Mouse (Mus musculus) MEL (cell line): Measurements from ENCODE around the gene Ube2o. TPM values are rescaled to one million over a fixed set of nuclear protein-coding genes. Genes with fewer than 3 reads are reported as not detected.

ENCODE experiments used
- DNase-seq: peaks from one replicate; pipeline ENCODE4 v3.0.0; 2011; ENCODE audit warnings: low read depth, low spot score
- H3K27ac ChIP-seq: 2 replicates; pipeline ENCODE4 v1.5.1; 2012; ENCODE audit warnings: low read depth, mild to moderate bottlenecking, control low read depth, low read length, moderate library complexity; ENCODE audit not compliant: control insufficient read depth
- H3K27me3 ChIP-seq, 2 experiments: fragments of 150-350 bp in 1 of 2; sonication (generic) in 1 of 2; 2 replicates each; pipeline ENCODE4 v1.6.1; 2012; ENCODE audit warnings: low read length in 2 of 2, mild to moderate bottlenecking in 2 of 2, improper control_type of control experiment in 1 of 2, moderate library complexity in 1 of 2; ENCODE audit not compliant: insufficient read depth in 2 of 2, control insufficient read depth in 1 of 2
- H3K36me3 ChIP-seq, 2 experiments: 2 replicates each; pipeline ENCODE4 v1.6.1; 2012 to 2014; ENCODE audit warnings: low read length in 2 of 2, improper control_type of control experiment in 1 of 2, inconsistent platforms in 1 of 2, mild to moderate bottlenecking in 1 of 2; ENCODE audit not compliant: insufficient read depth in 2 of 2, control insufficient read depth in 1 of 2
- H3K4me1 ChIP-seq, 2 experiments: fragments of 150-350 bp in 1 of 2; sonication (generic) in 1 of 2; 2 replicates each; pipeline ENCODE4 v1.6.1; 2012; ENCODE audit warnings: low read length in 2 of 2, improper control_type of control experiment in 1 of 2, mild to moderate bottlenecking in 1 of 2; ENCODE audit not compliant: insufficient read depth in 2 of 2, control insufficient read depth in 1 of 2
- H3K4me3 ChIP-seq, 2 experiments: fragments of 150-350 bp in 1 of 2; sonication (generic) in 1 of 2; 2 replicates each; pipeline ENCODE4 v1.5.1; 2012; ENCODE audit warnings: low read depth in 2 of 2, low read length in 2 of 2, mild to moderate bottlenecking in 2 of 2, moderate library complexity in 2 of 2, control low read depth in 1 of 2, improper control_type of control experiment in 1 of 2; ENCODE audit not compliant: control insufficient read depth in 1 of 2, insufficient read depth in 1 of 2
- H3K79me2 ChIP-seq: 2 replicates; pipeline ENCODE4 v1.6.1; 2012; ENCODE audit warnings: mild to moderate bottlenecking, low read length, moderate library complexity; ENCODE audit not compliant: control insufficient read depth, poor library complexity, insufficient read depth
- H3K9ac ChIP-seq: 2 replicates; pipeline ENCODE4 v1.6.1; 2012; ENCODE audit warnings: low read depth, mild to moderate bottlenecking, control low read depth, low read length, moderate library complexity; ENCODE audit not compliant: control insufficient read depth, poor library complexity, severe bottlenecking
- H3K9me3 ChIP-seq: fragments of 150-350 bp; sonication (generic); replicated peaks from 2 replicates; pipeline ENCODE4 v1.6.1; 2012; ENCODE audit warnings: mild to moderate bottlenecking, low read length, improper control_type of control experiment, moderate library complexity; ENCODE audit not compliant: insufficient read depth
- CHD2 ChIP-seq: IDR thresholded peaks from 2 replicates; pipeline ENCODE4 v1.6.1; 2011; ENCODE audit warnings: low read length, improper control_type of control experiment
- E2F4 ChIP-seq: IDR thresholded peaks from 2 replicates; pipeline ENCODE4 v1.6.1; 2011; ENCODE audit warnings: low read depth, low read length, improper control_type of control experiment, borderline replicate concordance
- EP300 ChIP-seq, 2 experiments: IDR thresholded peaks; 2 replicates each; pipeline ENCODE4 v1.6.1; 2011; ENCODE audit warnings: improper control_type of control experiment in 2 of 2, low read length in 2 of 2, low read depth in 1 of 2, mild to moderate bottlenecking in 1 of 2
- ETS1 ChIP-seq: IDR thresholded peaks from 2 replicates; pipeline ENCODE4 v1.6.1; 2012; ENCODE audit warnings: low read depth, mild to moderate bottlenecking, inconsistent platforms, low read length, improper control_type of control experiment, moderate library complexity
- GABPA ChIP-seq: IDR thresholded peaks from 2 replicates; pipeline ENCODE4 v1.6.1; 2012; ENCODE audit warnings: low read depth, mild to moderate bottlenecking, inconsistent platforms, low read length, improper control_type of control experiment, moderate library complexity
- HCFC1 ChIP-seq: IDR thresholded peaks from 2 replicates; pipeline ENCODE4 v1.6.1; 2012; ENCODE audit warnings: low read depth, mild to moderate bottlenecking, inconsistent platforms, low read length, improper control_type of control experiment, moderate library complexity
- JUND ChIP-seq: IDR thresholded peaks from 2 replicates; pipeline ENCODE4 v1.6.1; 2011; ENCODE audit warnings: low read depth, mild to moderate bottlenecking, improper control_type of control experiment, low read length
- KAT2A ChIP-seq: conservative IDR thresholded peaks from 2 replicates; pipeline ENCODE4 v1.6.1; 2012; ENCODE audit warnings: low read depth, low read length, improper control_type of control experiment, inconsistent platforms
- MAFK ChIP-seq: IDR thresholded peaks from 2 replicates; pipeline ENCODE4 v1.6.1; 2011; ENCODE audit warnings: low read depth, mild to moderate bottlenecking, low read length, improper control_type of control experiment, borderline replicate concordance
- MAX ChIP-seq: IDR thresholded peaks from 2 replicates; pipeline ENCODE4 v1.6.1; 2011; ENCODE audit warnings: low read length, improper control_type of control experiment
- MAZ ChIP-seq: IDR thresholded peaks from 2 replicates; pipeline ENCODE4 v1.6.1; 2012; ENCODE audit warnings: low read depth, mild to moderate bottlenecking, inconsistent platforms, low read length, improper control_type of control experiment
- MEF2A ChIP-seq: IDR thresholded peaks from 2 replicates; pipeline ENCODE4 v1.6.1; 2014; ENCODE audit warnings: low read depth, mild to moderate bottlenecking, inconsistent platforms, low read length, improper control_type of control experiment; ENCODE audit not compliant: poor library complexity, insufficient replicate concordance, severe bottlenecking; ENCODE audit errors: extremely low read depth
- MXI1 ChIP-seq: IDR thresholded peaks from 2 replicates; pipeline ENCODE4 v1.6.1; 2011; ENCODE audit warnings: mild to moderate bottlenecking, low read depth, low read length, improper control_type of control experiment
- NELFE ChIP-seq: IDR thresholded peaks from 2 replicates; pipeline ENCODE4 v1.6.1; 2011; ENCODE audit warnings: low read depth, low read length, improper control_type of control experiment
- NRF1 ChIP-seq: IDR thresholded peaks from 2 replicates; pipeline ENCODE4 v1.6.1; 2014; ENCODE audit warnings: low read depth, mild to moderate bottlenecking, inconsistent platforms, low read length, improper control_type of control experiment, moderate library complexity; ENCODE audit not compliant: poor library complexity, insufficient read depth, severe bottlenecking
- POLR2A ChIP-seq, 2 experiments: IDR thresholded peaks; 2 replicates each; pipeline ENCODE4 v1.6.1; 2011 to 2012; ENCODE audit warnings: low read length in 2 of 2, mild to moderate bottlenecking in 2 of 2, control low read depth in 1 of 2, improper control_type of control experiment in 1 of 2, low read depth in 1 of 2, moderate library complexity in 1 of 2; ENCODE audit not compliant: control insufficient read depth in 1 of 2, insufficient read depth in 1 of 2, poor library complexity in 1 of 2
- POLR2AphosphoS2 ChIP-seq: IDR thresholded peaks from 2 replicates; pipeline ENCODE4 v1.6.1; 2011; ENCODE audit warnings: low read length, improper control_type of control experiment
- SIN3A ChIP-seq: IDR thresholded peaks from 2 replicates; pipeline ENCODE4 v1.6.1; 2012; ENCODE audit warnings: low read length, improper control_type of control experiment, inconsistent platforms
- TAL1 ChIP-seq: IDR thresholded peaks from 2 replicates; pipeline ENCODE4 v1.6.1; 2012; ENCODE audit warnings: mild to moderate bottlenecking, inconsistent platforms, low read length, moderate library complexity, mixed read lengths
- TCF12 ChIP-seq: IDR thresholded peaks from 2 replicates; pipeline ENCODE4 v1.6.1; 2014; ENCODE audit warnings: low read depth, mild to moderate bottlenecking, inconsistent platforms, low read length, improper control_type of control experiment, moderate library complexity
- UBTF ChIP-seq: IDR thresholded peaks from 2 replicates; pipeline ENCODE4 v1.6.1; 2012; ENCODE audit warnings: low read depth, mild to moderate bottlenecking, inconsistent platforms, low read length, improper control_type of control experiment, moderate library complexity, borderline replicate concordance; ENCODE audit not compliant: insufficient read depth
- USF2 ChIP-seq, 2 experiments: IDR thresholded peaks; 2 replicates each; pipeline ENCODE4 v1.6.1; 2011 to 2012; ENCODE audit warnings: improper control_type of control experiment in 2 of 2, low read length in 2 of 2, borderline replicate concordance in 1 of 2, inconsistent platforms in 1 of 2, low read depth in 1 of 2, mild to moderate bottlenecking in 1 of 2; ENCODE audit not compliant: insufficient read depth in 1 of 2
- ZC3H11A ChIP-seq: IDR thresholded peaks from 2 replicates; pipeline ENCODE4 v1.6.1; 2012; ENCODE audit warnings: low read depth, mild to moderate bottlenecking, inconsistent platforms, low read length, improper control_type of control experiment
- ZMIZ1 ChIP-seq: IDR thresholded peaks from 2 replicates; pipeline ENCODE4 v1.6.1; 2012; ENCODE audit warnings: low read depth, mild to moderate bottlenecking, inconsistent platforms, low read length, improper control_type of control experiment, moderate library complexity
- polyA plus RNA-seq, 2 experiments: library from polyadenylated mRNA; stranded (reverse) in 1 of 2; unstranded in 1 of 2; fragments of >175 nt in 1 of 2; fragments of >200 nt in 1 of 2; gene quantifications; 2 replicates each; pipeline versions ENCODE4 v1.2.1 to v1.2.4; 2012; ENCODE audit warnings: low replicate concordance in 2 of 2, low read depth in 1 of 2; ENCODE audit not compliant: insufficient read length in 2 of 2, insufficient read depth in 1 of 2, missing spikeins in 1 of 2
- total RNA-seq: library from RNA; depleted of rRNA; stranded (reverse); fragments of 300-350 nt; gene quantifications from 2 replicates; pipeline ENCODE4 v1.2.3, GENCODE M21; 2012

Gene Ube2o
- total and polyA plus RNA-seq, 3 experiments = 22.9 to 42.8 TPM; not detected in 1

GRCm38 (mm10) chr11:116534154-116534865 is 46.9 kb downstream of the Ube2o start (continued):
- TF ChIP-seq MAFK = no peak
- TF ChIP-seq USF2 (IDR thresholded peaks at IDR 0.05; ENCODE audit: borderline replicate concordance in 1 of 2, insufficient read depth in 1 of 2, low read depth in 1 of 2, low read length in 2 of 2) = no peak
- no peak for TF ChIP-seq KAT2A

- H3K27ac ChIP-seq = peak overlapping the region; percentile 73
Measured at GRCm38 (mm10) chr11:116533341-116534153, 47.7 kb downstream of the Ube2o start.

More at GRCm38 (mm10) chr11:116533341-116534153, 47.7 kb downstream of the Ube2o start:
- Histone ChIP-seq H3K9ac (peak overlapping the region; percentile 85), H3K79me2 (peaks cover 35% of the 10 kb centered on the region), H3K4me1 (peaks cover 8 to 27% of the 10 kb centered on the region in 2 experiments; a peak in 3 of 4 replicates), H3K36me3 (peaks cover 3 to 17% of the 10 kb centered on the region in 2 experiments; a peak in 3 of 4 replicates), H3K9me3 (no peaks in the 10 kb centered on the region), H3K4me3 (peak overlapping the region; percentile 80 to 83), H3K27me3 (no peaks in the 10 kb centered on the region)
- peak; percentile 87 for DNase-seq
- TF ChIP-seq UBTF = 0 out of 2 replicates have a peak, but pooled peaks have one; percentile 55
- TF ChIP-seq EP300 (IDR thresholded peaks at IDR 0.05; ENCODE audit: low read depth in 1 of 2, low read length in 2 of 2) = peak in 1 of 2 experiments; percentile 37; a peak in 2 of 4 replicates
- peak; percentile 11; the same call in 1 of the 2 replicates for TF ChIP-seq MAX
- 0 out of 2 replicates have a peak, but pooled peaks have one; percentile 2 for TF ChIP-seq ZC3H11A
- 0 out of 2 replicates have a peak, but pooled peaks have one; percentile 23 for TF ChIP-seq MAZ
- peak; percentile 23; the same call in 1 of the 2 replicates for TF ChIP-seq MXI1
- peak; percentile 32; the same call in 1 of the 2 replicates for TF ChIP-seq HCFC1
- TF ChIP-seq E2F4 = no peak
- TF ChIP-seq CHD2 = peak; percentile 33; the same call in 1 of the 2 replicates
- TF ChIP-seq SIN3A = no peak
- TF ChIP-seq NELFE = peak; percentile 28; the same call in 1 of the 2 replicates
- TF ChIP-seq NRF1 = peak; percentile 57; the same call in 1 of the 2 replicates
- TF ChIP-seq POLR2AphosphoS2 = no peak
- TF ChIP-seq ETS1 = peak; percentile 28; the same call in 1 of the 2 replicates
- peak; percentile 36; the same call in 1 of the 2 replicates for TF ChIP-seq TCF12
- TF ChIP-seq JUND = no peak
- peak in 1 of 2 experiments; percentile 44; a peak in 1 of 4 replicates for TF ChIP-seq POLR2A (IDR thresholded peaks at IDR 0.05; ENCODE audit: control insufficient read depth in 1 of 2, insufficient read depth in 1 of 2, low read depth in 1 of 2, low read length in 2 of 2, poor library complexity in 1 of 2)
- TF ChIP-seq GABPA = 0 out of 2 replicates have a peak, but pooled peaks have one; percentile 34
- TF ChIP-seq ZMIZ1 = peak; percentile 19; the same call in 1 of the 2 replicates
- no peak for TF ChIP-seq MAFK
- TF ChIP-seq TAL1 = peak; percentile 74
- no peak for TF ChIP-seq MEF2A
